Mouse (Mus musculus): Measurements from ENCODE around the gene Banf1. TPM values are rescaled to one million over a fixed set of nuclear protein-coding genes. Genes with fewer than 3 reads are reported as not detected.

Gene Banf1
- total RNA-seq, 2 experiments from 2014 or later: 127 to 129 TPM

DNA sequence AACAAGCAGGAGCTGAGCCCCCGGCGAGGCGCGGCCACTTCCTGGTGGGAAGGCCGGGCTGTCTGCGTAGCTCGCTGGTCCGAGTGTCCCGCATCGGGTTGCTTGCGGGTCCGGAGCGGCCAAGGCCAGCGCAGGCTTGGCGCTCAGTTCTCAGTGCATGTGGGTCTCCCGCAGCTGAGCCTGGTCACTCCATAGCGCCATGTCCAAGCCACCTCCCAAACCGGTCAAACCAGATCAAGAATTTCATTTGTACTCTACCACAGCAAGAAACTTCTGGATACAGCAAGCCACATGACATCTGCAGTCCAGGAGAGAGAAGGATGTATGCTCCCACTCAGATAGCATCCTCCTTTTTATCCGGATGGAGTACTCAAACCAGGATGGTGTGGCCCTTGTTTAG, 39.0 kb downstream of the Banf1 start:
- no peak for DNase-seq (ENCODE audit: low spot score in 2 of 2)

DNA sequence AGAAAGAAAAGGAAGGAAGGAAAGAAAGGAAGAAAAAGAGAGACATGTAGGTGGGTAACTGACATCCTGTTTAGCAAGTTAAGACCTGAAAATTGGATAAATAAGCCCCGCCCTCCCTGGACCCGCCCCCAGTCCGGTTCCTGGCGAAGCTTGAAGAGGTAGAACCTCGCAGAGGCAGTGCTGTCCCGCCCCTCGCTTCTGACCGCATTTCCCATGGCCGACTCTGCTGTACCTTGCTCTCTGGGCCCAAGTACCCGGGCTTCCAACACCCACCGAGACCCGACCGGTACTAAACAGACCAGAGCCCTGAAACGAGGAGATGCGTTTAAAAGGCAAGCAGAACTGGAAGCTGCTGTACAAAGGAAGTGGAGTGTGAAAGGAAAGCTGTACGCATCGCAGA, 43.2 kb downstream of the Banf1 start:
- no peak for DNase-seq (ENCODE audit: low spot score in 2 of 2)

Other genes starting within 250 kb of the Banf1 start
- gene Klc2, start 248.6 kb downstream of the Banf1 start, total RNA-seq (2021): 10 to 100 TPM; 49.2 to 49.8 TPM
- 10 to 100 TPM; 15.1 to 20.7 TPM for gene Pacs1, start 94.0 kb downstream of the Banf1 start, total RNA-seq (2021)
- 100 to 1,000 TPM; 139 to 173 TPM for gene Sf3b2, start 71.7 kb downstream of the Banf1 start, total RNA-seq (2021)
- gene Gal3st3, start 68.8 kb downstream of the Banf1 start, total RNA-seq (2021): under 1 TPM; 0.13 to 0.29 TPM
- not detected for gene Catsper1, start 31.4 kb downstream of the Banf1 start, total RNA-seq (2021)
- 1 to 10 TPM; 2.5 to 3.2 TPM for gene Cst6, start 17.6 kb downstream of the Banf1 start, total RNA-seq (2021)
- gene Eif1ad, start 427 bp downstream of the Banf1 start, total RNA-seq (2021): 10 to 100 TPM; 24.4 to 24.5 TPM
- 10 to 100 TPM; 79.8 to 85.0 TPM for gene Sart1, start 21.5 kb upstream of the Banf1 start, total RNA-seq (2021)
- under 1 TPM in 1 of 2 experiments, not detected in 1; 0.96 TPM for gene Tsga10ip, start 35.4 kb upstream of the Banf1 start, total RNA-seq (2021)
- gene Drap1, start 57.8 kb upstream of the Banf1 start, total RNA-seq (2021): 100 to 1,000 TPM; 266 to 283 TPM
- 10 to 100 TPM; 46.5 to 47.2 TPM for gene AI837181, start 58.0 kb upstream of the Banf1 start, total RNA-seq (2021)
- 1 to 10 TPM; 1.1 to 4.9 TPM for gene Fosl1, start 80.4 kb upstream of the Banf1 start, total RNA-seq (2021)
- 1 to 10 TPM; 6.4 TPM for gene Ccdc85b, start 90.7 kb upstream of the Banf1 start, total RNA-seq (2021)
- gene Fibp, start 93.4 kb upstream of the Banf1 start, total RNA-seq (2021): 10 to 100 TPM; 75.0 to 82.0 TPM
- gene Ctsw, start 101.3 kb upstream of the Banf1 start, total RNA-seq (2021): 1 to 10 TPM; 1.0 to 2.1 TPM
- 10 to 100 TPM; 56.9 to 91.1 TPM for gene Efemp2, start 106.8 kb upstream of the Banf1 start, total RNA-seq (2021)
- gene Mus81, start 121.2 kb upstream of the Banf1 start, total RNA-seq (2021): 10 to 100 TPM; 25.1 to 35.8 TPM
- 100 to 1,000 TPM; 689 to 693 TPM for gene Cfl1, start 123.3 kb upstream of the Banf1 start, total RNA-seq (2021)
- gene 1700020D05Rik, start 136.6 kb upstream of the Banf1 start, total RNA-seq (2021): 1 to 10 TPM; 1.7 to 2.2 TPM
- 10 to 100 TPM; 12.3 to 12.4 TPM for gene Snx32, start 143.4 kb upstream of the Banf1 start, total RNA-seq (2021)
- gene Ovol1, start 193.5 kb upstream of the Banf1 start, total RNA-seq (2021): not detected
- gene Ap5b1, start 200.9 kb upstream of the Banf1 start, total RNA-seq (2021): 1 to 10 TPM; 6.5 to 9.9 TPM
- gene Rnaseh2c, start 234.7 kb upstream of the Banf1 start, total RNA-seq (2021): 100 to 1,000 TPM; 108 to 113 TPM
- 10 to 100 TPM; 67.8 to 69.3 TPM for gene Kat5, start 243.1 kb upstream of the Banf1 start, total RNA-seq (2021)

Data from adrenal gland, adult 18-20 months (tissue).